Mouse (Mus musculus) hindbrain, embryonic 15.5 days (tissue): Measurements from ENCODE around the gene 9230112D13Rik. TPM values are rescaled to one million over a fixed set of nuclear protein-coding genes. Genes with fewer than 3 reads are reported as not detected.
A peak's percentile ranks its signal among the peaks of the same experiment; 100 is the strongest.

Experiments used
- ATAC-seq: fragments of 200-750 bp; cut with Nextera tagmentation; 2 replicates; pipeline ENCODE4 v1.8.0; 2017; ENCODE audit warnings: low read depth, moderate number of reproducible peaks, moderate TSS enrichment; ENCODE audit not compliant: low FRiP score
- H3K27ac ChIP-seq: fragments of 300-500 bp; sonication (generic); replicated peaks from 2 replicates; pipeline ENCODE4 v1.5.1; 2015; ENCODE audit warnings: mild to moderate bottlenecking, inconsistent platforms
- H3K27me3 ChIP-seq: fragments of 300-500 bp; sonication (generic); 2 replicates; pipeline ENCODE4 v1.6.1; 2015; ENCODE audit warnings: control low read depth, inconsistent platforms
- H3K36me3 ChIP-seq: fragments of 300-500 bp; sonication (generic); 2 replicates; pipeline ENCODE4 v1.6.1; 2015; ENCODE audit warnings: control low read depth, inconsistent platforms
- H3K4me1 ChIP-seq: fragments of 300-500 bp; sonication (generic); replicated peaks from 2 replicates; pipeline ENCODE4 v1.6.1; 2015; ENCODE audit warnings: control low read depth, inconsistent platforms
- H3K4me2 ChIP-seq: fragments of 300-500 bp; sonication (generic); 2 replicates; pipeline ENCODE4 v1.6.1; 2015; ENCODE audit warnings: moderate library complexity, mild to moderate bottlenecking, inconsistent platforms
- H3K4me3 ChIP-seq: fragments of 300-500 bp; sonication (generic); 2 replicates; pipeline ENCODE4 v1.5.1; 2015; ENCODE audit warnings: mild to moderate bottlenecking, inconsistent platforms
- H3K9ac ChIP-seq: fragments of 300-500 bp; sonication (generic); 2 replicates; pipeline ENCODE4 v1.6.1; 2015; ENCODE audit warnings: inconsistent platforms
- H3K9me3 ChIP-seq: fragments of 300-500 bp; sonication (generic); 2 replicates; pipeline ENCODE4 v1.6.1; 2016; ENCODE audit warnings: control low read depth, inconsistent platforms
- WGBS: fragments of 180-500 bp; shearing (Covaris S2); methylation state at CpG from one replicate; pipeline ENCODE4 v1.1.7; 2015; 5-methylcytosine and 5-hydroxymethylcytosine counted together
- polyA plus RNA-seq: library from polyadenylated mRNA; unstranded; fragments of >200 nt; fragmentation: Nextera tagmentation; extraction: Ambion mirVana; gene quantifications from 2 replicates; pipeline ENCODE4 v1.2.1, GENCODE M21; 2015

Gene 9230112D13Rik
- polyA plus RNA-seq, 1 experiment from 2014 or later: not detected

DNA sequence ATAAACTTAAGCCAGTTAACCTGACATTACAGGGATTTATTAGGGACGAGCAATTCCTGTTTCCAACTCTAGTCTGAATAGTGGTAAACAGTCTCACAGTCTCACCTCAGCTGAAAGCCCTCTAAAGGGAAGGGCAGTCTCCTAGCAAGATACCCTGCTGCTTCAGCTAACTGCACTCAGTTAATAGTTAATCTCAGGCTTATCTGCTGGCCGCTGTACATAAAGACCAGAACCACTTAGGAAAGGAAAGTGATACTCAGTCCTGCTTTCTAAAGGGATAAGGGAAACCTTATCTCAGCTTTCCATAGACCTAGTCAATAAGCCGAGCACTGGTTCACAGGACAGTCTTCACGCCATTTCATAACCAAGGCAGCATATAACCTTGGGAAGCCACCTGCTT lies 13.3 kb upstream of the 9230112D13Rik start:
- Histone ChIP-seq H3K36me3 (no peaks in the 10 kb centered on the region), H3K4me1 (no peaks in the 10 kb centered on the region), H3K4me3 (no peak overlapping the region), H3K9me3 (no peaks in the 10 kb centered on the region), H3K27me3 (no peaks in the 10 kb centered on the region), H3K9ac (no peak overlapping the region), H3K27ac (no peak overlapping the region), H3K4me2 (no peak overlapping the region)
- WGBS: 55% methylated on average over 4 of the region's 4 CpGs
- ATAC-seq: no peak

- H3K9me3 ChIP-seq: no peaks in the 10 kb centered on the region
Observed at GRCm38 (mm10) chr14:34533537-34533936, 10.9 kb upstream of the 9230112D13Rik start.

DNA sequence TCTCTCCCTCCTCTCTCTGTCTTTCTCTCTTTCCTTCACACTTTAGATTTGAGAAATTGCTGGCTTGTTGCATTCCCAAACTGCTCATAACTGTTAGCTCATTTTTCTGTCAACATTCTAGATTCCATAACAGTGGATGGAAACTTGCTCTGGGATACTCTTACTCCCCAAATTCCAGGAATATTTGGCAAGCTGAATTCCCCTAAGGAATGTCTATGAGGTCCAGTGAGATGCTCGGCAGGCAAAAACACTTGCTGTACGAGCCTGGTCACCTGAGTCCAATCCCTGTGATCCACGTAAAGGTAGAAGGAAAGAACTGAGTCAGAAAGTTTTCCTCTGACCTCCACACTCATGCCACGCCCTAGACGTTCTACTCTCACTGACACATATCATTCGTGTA lies 9.9 kb upstream of the 9230112D13Rik start:
- no peak overlapping the region for H3K4me2 ChIP-seq
- H3K9me3 ChIP-seq: no peaks in the 10 kb centered on the region
- H3K36me3 ChIP-seq: no peaks in the 10 kb centered on the region
- H3K27ac ChIP-seq: no peak overlapping the region
- no peak for ATAC-seq
- WGBS: 87% methylated on average over 6 of the region's 6 CpGs
- H3K4me3 ChIP-seq: no peak overlapping the region
- H3K9ac ChIP-seq: no peak overlapping the region
- no peaks in the 10 kb centered on the region for H3K27me3 ChIP-seq
- H3K4me1 ChIP-seq: no peaks in the 10 kb centered on the region

More at GRCm38 (mm10) chr14:34533537-34533936, 10.9 kb upstream of the 9230112D13Rik start:
- no peaks in the 10 kb centered on the region for H3K36me3 ChIP-seq
- no peak overlapping the region for H3K27ac ChIP-seq
- H3K27me3 ChIP-seq: no peaks in the 10 kb centered on the region
- no peaks in the 10 kb centered on the region for H3K4me1 ChIP-seq
- no peak overlapping the region for H3K9ac ChIP-seq
- no peak for ATAC-seq
- 87% methylated on average over 5 of the region's 5 CpGs for WGBS
- H3K4me2 ChIP-seq: no peak overlapping the region
- no peak overlapping the region for H3K4me3 ChIP-seq

DNA sequence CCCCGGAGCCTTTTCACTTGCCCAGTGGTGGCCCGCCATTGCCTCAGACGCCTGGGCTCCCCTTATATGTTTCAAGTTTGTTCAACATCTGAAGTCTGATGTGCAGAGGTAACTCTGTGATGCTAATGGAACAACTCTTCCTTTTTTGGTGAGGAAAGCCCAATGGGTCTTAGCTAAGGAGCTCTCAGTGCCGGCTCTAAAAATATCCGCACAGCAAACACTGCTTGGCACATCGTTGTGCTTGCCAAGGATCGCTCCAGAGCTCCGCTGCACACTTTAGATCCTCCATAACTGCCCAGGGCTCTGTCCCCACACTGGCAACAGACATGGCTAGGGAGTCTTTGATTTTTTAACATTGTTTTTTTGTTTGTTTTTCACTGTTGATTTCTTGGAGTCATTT lies 6.2 kb upstream of the 9230112D13Rik start:
- no peak overlapping the region for H3K4me3 ChIP-seq
- no peaks in the 10 kb centered on the region for H3K36me3 ChIP-seq
- no peak overlapping the region for H3K4me2 ChIP-seq
- WGBS: 68% methylated on average over 8 of the region's 8 CpGs
- ATAC-seq: no peak
- H3K27me3 ChIP-seq: no peaks in the 10 kb centered on the region
- H3K4me1 ChIP-seq: no peaks in the 10 kb centered on the region
- H3K9me3 ChIP-seq: no peaks in the 10 kb centered on the region
- no peak overlapping the region for H3K27ac ChIP-seq
- H3K9ac ChIP-seq: no peak overlapping the region

DNA sequence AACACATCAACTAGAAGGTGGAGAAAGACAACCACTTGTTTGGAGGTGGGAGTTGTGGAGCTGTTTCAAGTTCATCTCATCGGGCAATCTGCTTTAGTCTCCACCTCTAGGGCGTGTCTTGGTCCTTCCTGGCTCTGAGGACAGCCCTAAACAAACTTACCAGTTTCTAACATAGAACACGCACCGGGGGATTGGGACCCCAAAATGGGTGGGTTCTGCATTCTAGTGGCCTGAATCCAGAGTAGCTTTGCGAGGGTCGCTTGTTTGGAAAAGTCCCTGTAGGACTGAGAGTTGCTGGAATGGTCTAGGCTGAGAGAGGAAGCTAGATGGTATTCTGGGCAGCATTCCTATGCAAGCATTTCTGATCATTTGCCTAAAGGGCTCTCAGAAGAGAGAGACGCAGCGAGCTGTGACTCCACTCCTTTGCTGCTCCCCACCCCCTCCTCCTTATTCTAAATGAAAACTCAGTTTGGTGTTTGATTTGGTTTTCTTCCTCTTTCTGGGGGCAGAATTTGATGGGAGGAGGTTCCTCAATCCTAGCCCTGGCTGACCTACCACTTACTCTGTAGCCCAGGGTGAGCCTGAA lies 4.5 kb downstream of the 9230112D13Rik start:
- Histone ChIP-seq H3K27ac (no peak overlapping the region), H3K4me1 (no peaks in the 10 kb centered on the region), H3K4me3 (no peak overlapping the region), H3K36me3 (no peaks in the 10 kb centered on the region), H3K9ac (no peak overlapping the region), H3K9me3 (no peaks in the 10 kb centered on the region), H3K27me3 (no peaks in the 10 kb centered on the region), H3K4me2 (no peak overlapping the region)
- 91% methylated on average over 8 of the region's 8 CpGs for WGBS
- no peak for ATAC-seq

DNA sequence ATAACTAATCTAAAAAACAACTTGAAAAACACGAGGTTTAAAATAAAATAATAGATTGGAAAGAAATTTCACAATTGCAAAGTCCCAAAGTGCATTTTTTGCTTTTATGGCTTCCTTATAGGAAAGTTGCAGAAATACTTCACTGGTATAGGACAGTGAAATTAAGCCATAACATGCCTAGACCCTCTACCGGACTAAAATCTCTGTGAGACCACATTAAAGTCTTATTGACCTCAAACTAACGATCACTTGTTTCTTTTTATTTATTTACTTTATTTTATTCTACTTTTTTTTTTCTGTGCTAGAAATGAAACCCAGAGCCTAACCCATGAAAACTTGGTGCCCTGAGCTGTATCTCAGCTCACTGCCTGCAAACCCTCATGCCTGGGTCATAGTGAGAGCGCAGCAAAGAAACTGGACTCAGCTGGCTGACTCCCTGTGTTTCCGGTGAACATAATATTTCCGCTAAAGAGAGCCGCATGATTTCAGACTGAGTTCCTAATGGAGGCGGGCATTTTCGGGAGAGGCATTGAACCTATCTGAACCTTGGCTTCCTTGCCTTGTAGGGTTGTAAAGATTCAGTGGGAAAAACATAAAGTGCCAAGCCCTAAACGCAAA lies 5.5 kb downstream of the 9230112D13Rik start:
- Histone ChIP-seq H3K4me1 (no peaks in the 10 kb centered on the region), H3K9me3 (no peaks in the 10 kb centered on the region), H3K4me3 (no peak overlapping the region), H3K4me2 (no peak overlapping the region), H3K36me3 (no peaks in the 10 kb centered on the region), H3K27me3 (no peaks in the 10 kb centered on the region), H3K27ac (no peak overlapping the region), H3K9ac (no peak overlapping the region)
- ATAC-seq: no peak
- WGBS: 89% methylated on average over 10 of the region's 10 CpGs

DNA sequence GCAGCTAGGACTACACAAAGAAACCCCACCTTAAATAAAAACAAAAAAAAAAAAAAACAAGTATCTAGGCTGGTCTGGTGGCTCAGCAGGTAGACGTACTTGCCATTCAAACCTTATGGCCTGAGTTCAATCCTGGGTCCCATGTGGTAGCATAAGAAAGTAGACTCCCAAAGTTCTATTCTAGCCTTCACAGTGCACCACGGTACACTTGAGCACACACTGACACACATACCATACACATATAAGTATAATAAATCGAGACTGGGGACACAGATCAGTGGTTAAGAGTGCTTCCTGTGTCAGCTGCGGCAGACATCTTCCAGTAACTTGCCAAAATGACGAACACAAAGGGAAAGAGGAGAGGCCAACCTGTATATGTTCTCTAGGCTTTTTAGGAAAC lies 6.7 kb downstream of the 9230112D13Rik start:
- no peak overlapping the region for H3K9ac ChIP-seq
- no peak overlapping the region for H3K4me3 ChIP-seq
- no peaks in the 10 kb centered on the region for H3K36me3 ChIP-seq
- ATAC-seq: no peak
- H3K4me1 ChIP-seq: no peaks in the 10 kb centered on the region
- H3K27me3 ChIP-seq: no peaks in the 10 kb centered on the region
- no peak overlapping the region for H3K4me2 ChIP-seq
- H3K9me3 ChIP-seq: no peaks in the 10 kb centered on the region
- 90% methylated on average over 5 of the region's 5 CpGs for WGBS
- no peak overlapping the region for H3K27ac ChIP-seq

GRCm38 (mm10) chr14:34514120-34514519 lies 8.5 kb downstream of the 9230112D13Rik start:
- 43% methylated on average over 6 of the region's 6 CpGs for WGBS
- H3K9ac ChIP-seq: no peak overlapping the region
- 0 out of 2 replicates have a peak, but pooled peaks cover under 1% of the 10 kb centered on the region for H3K4me1 ChIP-seq
- H3K36me3 ChIP-seq: no peaks in the 10 kb centered on the region
- H3K27me3 ChIP-seq: no peaks in the 10 kb centered on the region
- ATAC-seq: no peak
- H3K27ac ChIP-seq: no peak overlapping the region
- H3K4me2 ChIP-seq: no peak overlapping the region
- no peak overlapping the region for H3K4me3 ChIP-seq
- H3K9me3 ChIP-seq: no peaks in the 10 kb centered on the region

DNA sequence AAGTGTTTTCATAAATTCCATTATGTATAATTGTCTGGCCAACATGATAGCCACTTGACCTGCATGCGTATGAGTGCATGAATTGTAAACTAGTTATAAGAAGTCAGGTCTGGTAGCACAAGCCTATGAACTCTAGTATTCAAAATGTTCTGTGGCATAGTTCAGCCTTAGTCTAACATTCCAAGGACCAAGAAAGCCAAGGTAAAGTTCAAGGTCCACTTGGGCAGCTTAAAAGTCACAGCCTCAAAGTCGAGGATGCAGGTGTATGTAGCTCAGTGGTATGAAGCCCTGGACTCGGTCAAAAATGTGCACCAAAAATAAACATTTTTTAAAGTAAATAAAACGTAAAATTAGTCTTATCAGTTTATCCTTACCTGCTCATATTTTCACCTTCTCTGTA lies 10.0 kb downstream of the 9230112D13Rik start:
- H3K36me3 ChIP-seq: no peaks in the 10 kb centered on the region
- H3K9ac ChIP-seq: no peak overlapping the region
- H3K27me3 ChIP-seq: no peaks in the 10 kb centered on the region
- 89% methylated on average over 4 of the region's 4 CpGs for WGBS
- no peaks in the 10 kb centered on the region for H3K9me3 ChIP-seq
- no peak overlapping the region for H3K27ac ChIP-seq
- ATAC-seq: no peak
- H3K4me1 ChIP-seq: peaks cover 13% of the 10 kb centered on the region
- H3K4me2 ChIP-seq: no peak overlapping the region
- H3K4me3 ChIP-seq: no peak overlapping the region

DNA sequence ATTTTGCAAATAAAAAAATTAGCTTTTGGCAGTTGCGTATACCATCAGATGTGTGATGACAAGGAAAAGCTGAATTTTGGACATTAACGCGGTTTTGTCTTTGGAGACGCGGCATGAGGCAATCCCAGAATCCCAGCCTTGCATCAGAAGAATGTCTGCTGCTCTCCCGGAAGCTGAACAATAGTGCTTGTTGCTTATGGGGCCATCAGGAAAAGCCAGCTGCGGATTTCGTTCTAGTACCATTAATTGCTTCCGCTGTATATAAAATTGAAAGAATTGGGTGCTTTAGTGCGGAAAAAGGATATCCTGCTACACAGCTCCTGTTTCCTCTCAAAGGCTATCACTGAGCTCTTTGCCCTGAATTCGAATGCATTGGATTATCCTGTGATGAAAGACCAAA lies 10.7 kb downstream of the 9230112D13Rik start:
- Histone ChIP-seq H3K27ac (no peak overlapping the region), H3K4me3 (no peak overlapping the region), H3K4me2 (no peak overlapping the region), H3K36me3 (no peaks in the 10 kb centered on the region), H3K9ac (no peak overlapping the region), H3K27me3 (no peaks in the 10 kb centered on the region), H3K9me3 (no peaks in the 10 kb centered on the region), H3K4me1 (peaks cover 13% of the 10 kb centered on the region)
- no peak for ATAC-seq
- 78% methylated on average over 11 of the region's 11 CpGs for WGBS

- H3K27me3 ChIP-seq: no peaks in the 10 kb centered on the region
- H3K9me3 ChIP-seq: no peaks in the 10 kb centered on the region
- 46% methylated on average over 7 of the region's 7 CpGs for WGBS
- ATAC-seq: peak; percentile 50; the same call in 1 of the 2 replicates
- H3K4me1 ChIP-seq: peaks cover 13% of the 10 kb centered on the region
- H3K36me3 ChIP-seq: no peaks in the 10 kb centered on the region
- no peak overlapping the region for H3K27ac ChIP-seq
- no peak overlapping the region for H3K4me3 ChIP-seq
- H3K9ac ChIP-seq: no peak overlapping the region
- H3K4me2 ChIP-seq: no peak overlapping the region
Observed at GRCm38 (mm10) chr14:34508842-34509439, 13.7 kb downstream of the 9230112D13Rik start.

GRCm38 (mm10) chr14:34508187-34508840 lies 14.3 kb downstream of the 9230112D13Rik start:
- H3K9me3 ChIP-seq: no peaks in the 10 kb centered on the region
- no peak overlapping the region for H3K4me2 ChIP-seq
- 0 out of 2 replicates have a peak, but pooled peaks have one; percentile 55 for ATAC-seq
- H3K4me3 ChIP-seq: no peak overlapping the region
- no peaks in the 10 kb centered on the region for H3K36me3 ChIP-seq
- no peak overlapping the region for H3K9ac ChIP-seq
- H3K27me3 ChIP-seq: no peaks in the 10 kb centered on the region
- WGBS: 29% methylated on average over 4 of the region's 4 CpGs
- H3K4me1 ChIP-seq: peaks cover 17% of the 10 kb centered on the region
- 0 out of 2 replicates have a peak overlapping the region, but pooled peaks have one; percentile 5 for H3K27ac ChIP-seq
